Mouse (Mus musculus) thymus, postnatal 10 days (tissue): Measurements from ENCODE around the gene Lrriq4.
A peak's percentile ranks its signal among the peaks of the same experiment; 100 is the strongest.

Experiments used
- DNase-seq, 2 experiments: peaks; one replicate each; pipeline ENCODE4 v3.0.0; 2021; ENCODE audit warnings: low spot score in 2 of 2

Lrriq4 gene

GRCm38 (mm10) chr3:30644207-30644606 is at the start of gene Lrriq4:
TSS of gene Lrriq4 (plus strand) at chr3:30644507.
- no peak for DNase-seq

GRCm38 (mm10) chr3:30595111-30595832 is 49.0 kb upstream of the Lrriq4 start:
- DNase-seq = no peak

DNA sequence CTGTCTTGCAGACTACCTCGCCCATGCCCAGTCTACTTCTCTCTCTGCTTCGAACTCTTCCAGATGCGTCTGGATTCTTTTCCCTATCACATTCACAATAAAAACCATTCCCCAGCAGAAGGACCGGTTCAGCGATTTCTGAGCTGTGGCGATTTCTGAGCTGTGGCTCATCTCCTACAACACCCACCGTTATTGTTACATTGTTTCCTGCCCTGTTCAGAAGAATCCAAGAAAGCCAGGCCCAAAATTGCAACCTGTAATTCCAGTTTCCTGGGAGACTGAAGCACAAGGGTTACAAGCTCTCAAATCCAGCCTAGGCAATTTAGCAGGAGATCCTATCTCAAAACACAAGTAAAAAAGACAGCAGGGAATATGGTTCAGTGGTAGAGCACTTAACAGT is 47.0 kb upstream of the Lrriq4 start:
- DNase-seq = no peak

DNA sequence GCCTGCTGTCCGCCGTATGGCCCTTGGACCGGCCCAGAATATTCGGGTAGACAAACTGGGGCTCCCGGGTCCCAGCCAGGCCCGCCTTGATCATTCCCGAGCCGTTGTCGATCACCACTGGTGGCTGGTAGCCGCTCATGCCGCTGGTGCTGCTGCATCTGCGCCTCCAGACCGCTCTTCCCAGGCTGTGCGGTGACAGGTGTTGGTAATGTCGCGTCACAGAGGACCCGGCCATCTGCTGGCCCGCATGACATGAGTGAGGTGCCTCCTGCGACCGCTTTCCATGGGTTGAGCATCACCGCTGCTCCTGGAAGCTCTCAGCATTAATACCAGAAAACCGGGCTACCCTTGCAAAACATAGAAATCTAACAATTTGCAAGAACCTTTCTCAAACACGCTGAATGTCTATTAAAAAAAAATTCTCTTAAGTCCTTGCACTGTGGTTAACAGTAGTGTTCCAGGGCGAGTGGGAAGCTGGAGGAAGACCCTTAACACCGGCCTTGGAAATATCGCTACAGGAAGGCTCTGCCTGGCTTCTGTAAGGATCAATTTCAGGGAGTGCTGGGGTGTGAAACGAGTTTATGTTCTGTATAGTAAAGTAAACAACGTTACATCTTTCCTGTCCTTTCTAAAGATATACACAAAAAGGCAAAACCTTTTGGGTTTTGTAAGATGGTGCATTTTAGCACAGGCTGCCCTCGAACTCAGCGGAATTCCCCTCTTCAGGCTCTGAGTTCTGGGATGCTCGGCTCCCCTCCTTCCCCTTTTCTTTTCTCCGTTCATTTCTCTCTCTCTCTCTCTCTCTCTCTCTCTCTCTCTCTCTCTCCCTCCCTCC is 44.4 kb upstream of the Lrriq4 start, which contains the start of gene Actrt3:
Gene Actrt3 (minus strand): TSS at position 229 of the 835 bp plus-strand sequence.
- DNase-seq = peak; percentile 27 to 32

GRCm38 (mm10) chr3:30600717-30601116 is 43.6 kb upstream of the Lrriq4 start:
- DNase-seq = peak; percentile 15 to 32

DNA sequence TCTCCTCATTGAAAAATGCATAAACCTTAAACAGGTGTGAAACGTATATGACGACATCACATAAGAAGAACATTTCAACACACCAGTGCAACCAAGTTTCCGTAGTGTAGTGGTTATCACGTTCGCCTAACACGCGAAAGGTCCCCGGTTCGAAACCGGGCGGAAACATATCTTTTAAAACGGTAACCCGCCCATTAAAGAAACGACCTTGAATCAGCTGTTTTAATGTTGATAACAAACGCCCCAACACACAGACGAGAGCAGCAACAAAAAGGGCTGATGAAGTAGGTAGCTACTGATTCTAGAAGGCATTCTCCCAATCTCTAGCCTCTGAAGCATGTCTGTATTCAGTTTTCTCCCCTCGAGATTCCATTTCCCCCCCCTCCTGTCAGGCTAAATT is 43.1 kb upstream of the Lrriq4 start:
- DNase-seq = peak; percentile 83 to 88

- no peak for DNase-seq
Measured at GRCm38 (mm10) chr3:30601610-30602064, 42.7 kb upstream of the Lrriq4 start.

GRCm38 (mm10) chr3:30602065-30602739 is 42.1 kb upstream of the Lrriq4 start, which contains the start of gene Mynn:
TSS of gene Mynn (plus strand) at chr3:30602065.
- peak; percentile 94 to 95 for DNase-seq

GRCm38 (mm10) chr3:30602740-30603098 is 41.6 kb upstream of the Lrriq4 start:
- DNase-seq = no peak

DNA sequence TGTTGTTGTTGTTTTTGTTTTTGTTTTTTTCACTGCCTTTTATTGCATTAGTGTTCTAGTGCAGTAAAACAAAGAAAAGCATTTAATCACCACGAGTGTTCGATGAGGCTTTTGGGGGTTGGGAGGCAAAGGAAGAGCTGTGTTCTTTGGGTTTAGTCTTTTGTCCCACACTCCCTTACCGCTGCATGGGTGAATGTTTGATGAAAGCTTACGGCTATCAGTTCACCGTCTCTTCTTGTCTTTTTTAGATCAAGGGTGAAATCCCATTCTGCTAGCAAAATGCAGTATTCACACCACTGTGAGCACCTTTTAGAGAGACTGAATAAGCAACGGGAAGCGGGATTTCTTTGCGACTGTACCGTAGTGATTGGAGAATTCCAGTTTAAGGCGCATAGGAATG is 41.1 kb upstream of the Lrriq4 start:
- no peak for DNase-seq

GRCm38 (mm10) chr3:30608999-30609398 is 35.3 kb upstream of the Lrriq4 start:
- DNase-seq = no peak

- peak; percentile 28 to 34 for DNase-seq
Measured at GRCm38 (mm10) chr3:30610930-30611329, 33.4 kb upstream of the Lrriq4 start.

DNA sequence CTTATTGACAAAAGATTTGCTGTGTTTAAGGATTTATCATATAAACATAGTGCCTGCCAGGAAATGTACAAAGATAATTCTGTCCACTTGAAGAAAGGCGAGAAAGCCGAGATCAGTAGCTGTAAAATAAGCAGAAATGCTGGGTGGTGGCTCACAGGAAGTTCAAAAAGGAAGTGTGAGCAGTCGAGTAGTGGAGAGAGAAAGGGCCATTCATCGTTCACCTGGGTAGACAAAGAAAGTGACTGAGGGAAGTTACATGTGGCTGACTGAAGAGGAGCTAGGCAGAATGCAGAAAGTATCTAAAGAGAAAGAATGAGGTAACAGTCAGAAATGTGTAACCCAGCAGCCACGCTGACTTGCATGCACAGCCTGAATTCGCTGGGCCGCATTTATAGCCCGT is 24.2 kb upstream of the Lrriq4 start:
- no peak for DNase-seq

- no peak for DNase-seq
Measured at GRCm38 (mm10) chr3:30633681-30634080, 10.6 kb upstream of the Lrriq4 start.

DNA sequence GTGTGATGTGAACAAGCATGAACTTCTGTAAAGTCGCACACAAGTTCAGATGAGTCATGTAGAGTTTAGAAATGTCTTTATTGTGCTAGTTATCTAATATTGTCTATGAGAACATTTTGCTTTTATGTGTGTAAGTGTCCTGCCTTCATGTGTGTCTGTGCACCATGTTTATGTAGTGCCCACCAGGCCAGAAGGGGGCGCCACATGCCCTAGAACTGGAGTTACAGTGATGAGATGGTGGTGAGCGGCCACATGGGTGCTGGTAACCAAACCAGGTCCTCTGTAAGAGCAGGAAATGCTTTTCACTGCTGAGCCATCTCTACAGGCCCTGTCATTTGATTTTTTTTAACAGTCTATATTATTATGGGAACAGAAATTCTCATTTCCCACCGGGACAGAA is 8.7 kb upstream of the Lrriq4 start:
- DNase-seq = no peak

- no peak for DNase-seq
Measured at GRCm38 (mm10) chr3:30646761-30647160, 2.5 kb downstream of the Lrriq4 start.

- no peak for DNase-seq
Measured at GRCm38 (mm10) chr3:30647440-30648090, 3.3 kb downstream of the Lrriq4 start, which contains the start of gene Lrrc34. TSS of gene Lrrc34 (minus strand) at chr3:30647869.

DNA sequence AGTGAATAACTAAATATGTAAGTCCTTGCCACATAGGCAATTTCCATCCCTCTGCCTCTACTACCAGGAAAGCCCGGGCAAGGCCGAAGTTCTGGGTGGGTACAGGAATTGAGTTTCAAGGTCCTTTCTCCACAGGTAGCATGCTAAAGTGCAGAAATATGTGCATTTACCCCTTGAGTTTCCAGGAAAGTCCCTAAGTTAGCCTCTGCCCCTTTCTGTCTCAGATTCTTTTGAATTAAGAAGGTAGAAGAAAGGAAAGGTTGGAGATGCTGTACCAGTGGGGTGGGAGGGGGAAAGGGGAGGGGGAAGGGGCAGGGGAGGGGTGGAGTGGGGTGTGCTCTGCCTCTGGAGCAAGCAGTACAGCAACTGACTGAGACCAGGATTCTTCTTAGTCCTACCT is 4.2 kb downstream of the Lrriq4 start:
- DNase-seq = no peak

- no peak for DNase-seq
Measured at GRCm38 (mm10) chr3:30650062-30650841, 5.9 kb downstream of the Lrriq4 start.

GRCm38 (mm10) chr3:30655937-30656336 is 11.6 kb downstream of the Lrriq4 start:
- no peak for DNase-seq

- no peak for DNase-seq
Measured at GRCm38 (mm10) chr3:30658486-30658885, 14.2 kb downstream of the Lrriq4 start.
